Mouse (Mus musculus) C2C12 (cell line): ENCODE results near the gene Gm17631. TPM values are rescaled to one million over a fixed set of nuclear protein-coding genes. Genes with fewer than 3 reads are reported as not detected.
"Not testable (repeated sequence)": the region's sequence is repeated elsewhere in the genome, so short reads cannot be mapped to it uniquely, and the experiment has no call there.

ENCODE experiments used
- H3K27me3 ChIP-seq: one replicate; pipeline ENCODE4 v1.6.1; 2011; ENCODE audit not compliant: control insufficient read depth, insufficient read depth, insufficient read length
- H3K36me3 ChIP-seq: one replicate; pipeline ENCODE4 v1.6.1; 2011; ENCODE audit not compliant: control insufficient read depth, insufficient read depth
- H3K4me3 ChIP-seq: one replicate; pipeline ENCODE4 v1.5.1; 2011; ENCODE audit warnings: mild to moderate bottlenecking, control low read depth; ENCODE audit not compliant: poor library complexity, insufficient read depth, severe bottlenecking
- H3K79me2 ChIP-seq: one replicate; pipeline ENCODE4 v1.6.1; 2011; ENCODE audit not compliant: control insufficient read depth, insufficient read depth
- H3K79me3 ChIP-seq: one replicate; pipeline ENCODE4 v1.6.1; 2011; ENCODE audit warnings: low read depth, control low read depth
- H3ac ChIP-seq: one replicate; pipeline ENCODE3; 2011; ENCODE audit warnings: low read depth; ENCODE audit not compliant: control insufficient read depth, insufficient read length
- CEBPB ChIP-seq: IDR thresholded peaks from one replicate; pipeline ENCODE4 v1.6.1; 2011; ENCODE audit warnings: low read depth, mild to moderate bottlenecking, control low read depth, moderate library complexity
- CTCF ChIP-seq: IDR thresholded peaks from one replicate; pipeline ENCODE4 v1.5.1; 2011; ENCODE audit not compliant: control insufficient read depth, insufficient read depth, insufficient read length
- FOSL1 ChIP-seq: IDR thresholded peaks from one replicate; pipeline ENCODE4 v1.8.0; 2011; ENCODE audit warnings: mild to moderate bottlenecking, low read length; ENCODE audit not compliant: poor library complexity, insufficient read depth, severe bottlenecking
- MAX ChIP-seq: IDR thresholded peaks from one replicate; pipeline ENCODE4 v1.6.1; 2011; ENCODE audit warnings: mild to moderate bottlenecking, control low read depth
- MYOD1 ChIP-seq: IDR thresholded peaks from one replicate; pipeline ENCODE4 v1.6.1; 2011; ENCODE audit warnings: low read depth; ENCODE audit not compliant: control insufficient read depth, insufficient read length
- MYOG ChIP-seq: IDR thresholded peaks from one replicate; pipeline ENCODE4 v1.6.1; 2011; ENCODE audit not compliant: control insufficient read depth, insufficient read length; ENCODE audit errors: extremely low read depth
- USF1 ChIP-seq: IDR thresholded peaks from one replicate; pipeline ENCODE4 v1.6.1; 2011; ENCODE audit warnings: low read depth, mild to moderate bottlenecking, control low read depth, moderate library complexity
- long read RNA-seq, 2 experiments: library from polyadenylated mRNA; unstranded; transcript quantifications; one replicate each; pipeline ENCODE4 v2.0.0; 2019 to 2020
- polyA plus RNA-seq: library from polyadenylated mRNA; unstranded; fragments of >200 nt; fragmentation: generic; extraction: Trizol; gene quantifications from one replicate; pipeline ENCODE4 v1.2.1, GENCODE M21; 2012; ENCODE audit warnings: missing spikeins

Gene Gm17631
- not detected for polyA plus RNA-seq
- long read RNA-seq, experiment 1, result 0 reads
- long read RNA-seq, experiment 2, result 0 reads

GRCm38 (mm10) chr6:129862349-129862748 is at the start of gene Gm17631:
Gene Gm17631, plus strand, starts transcription at chr6:129862649.
- not testable (repeated sequence) for H3K79me3 ChIP-seq, H3K36me3 ChIP-seq, H3ac ChIP-seq, H3K27me3 ChIP-seq, H3K79me2 ChIP-seq, H3K4me3 ChIP-seq

GRCm38 (mm10) chr6:129817731-129818130 is 44.7 kb upstream of the Gm17631 start:
- H3ac ChIP-seq, result no peak overlapping the region
- no peaks in the 10 kb centered on the region for H3K27me3 ChIP-seq
- H3K36me3 ChIP-seq, result no peaks in the 10 kb centered on the region
- H3K4me3 ChIP-seq, result no peak overlapping the region
- no peaks in the 10 kb centered on the region for H3K79me3 ChIP-seq
- TF ChIP-seq MAX, result no peak
- no peak for TF ChIP-seq CTCF
- no peak for TF ChIP-seq MYOD1
- no peak for TF ChIP-seq MYOG
- TF ChIP-seq FOSL1, result no peak
- no peak for TF ChIP-seq CEBPB
- TF ChIP-seq USF1, result no peak
- no peaks in the 10 kb centered on the region for H3K79me2 ChIP-seq

- no peaks in the 10 kb centered on the region for H3K36me3 ChIP-seq
- no peaks in the 10 kb centered on the region for H3K79me3 ChIP-seq
- TF ChIP-seq USF1, result no peak
- TF ChIP-seq CEBPB, result no peak
- no peak for TF ChIP-seq MAX
- TF ChIP-seq CTCF, result no peak
- no peak for TF ChIP-seq MYOD1
- TF ChIP-seq MYOG, result no peak
- no peak for TF ChIP-seq FOSL1
- no peak overlapping the region for H3K4me3 ChIP-seq
- no peaks in the 10 kb centered on the region for H3K27me3 ChIP-seq
- H3ac ChIP-seq, result no peak overlapping the region
- H3K79me2 ChIP-seq, result no peaks in the 10 kb centered on the region
Measured at GRCm38 (mm10) chr6:129824004-129824403, 38.4 kb upstream of the Gm17631 start.

- Histone ChIP-seq H3K36me3 (no peaks in the 10 kb centered on the region), H3K79me2 (no peaks in the 10 kb centered on the region), H3K4me3 (no peak overlapping the region), H3K79me3 (no peaks in the 10 kb centered on the region), H3K27me3 (no peaks in the 10 kb centered on the region), H3ac (no peak overlapping the region)
- no peak for TF ChIP-seq FOSL1
- TF ChIP-seq MYOG, result no peak
Measured at GRCm38 (mm10) chr6:129825559-129825958, 36.9 kb upstream of the Gm17631 start.

- no peaks in the 10 kb centered on the region for H3K79me3 ChIP-seq
- H3K4me3 ChIP-seq, result no peak within 1 kb of the TSS
- no peaks in the 10 kb centered on the region for H3K79me2 ChIP-seq
- H3K27me3 ChIP-seq, result no peaks in the 10 kb centered on the region
- H3K36me3 ChIP-seq, result no peaks in the 10 kb centered on the region
- no peak within 1 kb of the TSS for H3ac ChIP-seq
- TF ChIP-seq MYOD1, result no peak
- TF ChIP-seq MYOG, result no peak
- TF ChIP-seq CEBPB, result no peak
- TF ChIP-seq CTCF, result no peak
- TF ChIP-seq MAX, result no peak
- no peak for TF ChIP-seq FOSL1
- TF ChIP-seq USF1, result no peak
Measured at GRCm38 (mm10) chr6:129876549-129876948, 14.1 kb downstream of the Gm17631 start, which contains the start of gene Klra17. Gene Klra17, minus strand, starts transcription at chr6:129876672.

GRCm38 (mm10) chr6:129882525-129882924 is 20.1 kb downstream of the Gm17631 start:
- H3K36me3 ChIP-seq, result no peaks in the 10 kb centered on the region
- H3K4me3 ChIP-seq, result no peak overlapping the region
- no peak overlapping the region for H3ac ChIP-seq
- H3K79me3 ChIP-seq, result no peaks in the 10 kb centered on the region
- no peak for TF ChIP-seq MAX
- no peak for TF ChIP-seq CTCF
- no peak for TF ChIP-seq MYOG
- no peak for TF ChIP-seq USF1
- no peak for TF ChIP-seq FOSL1
- TF ChIP-seq MYOD1, result no peak
- TF ChIP-seq CEBPB, result no peak
- H3K79me2 ChIP-seq, result no peaks in the 10 kb centered on the region
- H3K27me3 ChIP-seq, result no peaks in the 10 kb centered on the region

Other genes with a start within 250 kb of the Gm17631 start
- gene Klrk1, start 238.8 kb upstream of the Gm17631 start, polyA plus RNA-seq, result not detected
- gene Klrc3, start 219.3 kb upstream of the Gm17631 start, polyA plus RNA-seq, result not detected
- not detected for gene Klrc2, start 202.0 kb upstream of the Gm17631 start, polyA plus RNA-seq
- gene Klrc1, start 183.7 kb upstream of the Gm17631 start, polyA plus RNA-seq, result not detected
- gene Klri1, start 145.5 kb upstream of the Gm17631 start, polyA plus RNA-seq, result not detected
- not detected for gene Klri2, start 122.2 kb upstream of the Gm17631 start, polyA plus RNA-seq
- not detected for gene Gm156, start 78.4 kb upstream of the Gm17631 start, polyA plus RNA-seq
- 0.02 TPM for gene Klra17, start 14.0 kb downstream of the Gm17631 start, polyA plus RNA-seq
- not detected for gene Klra5, start 55.0 kb downstream of the Gm17631 start, polyA plus RNA-seq
- not detected for gene Klra6, start 164.3 kb downstream of the Gm17631 start, polyA plus RNA-seq
- not detected for gene Klra4, start 204.6 kb downstream of the Gm17631 start, polyA plus RNA-seq